ENCODE assay signal across 15 mouse cellular contexts in genomic region chr17:3349331-3349730, GRCm38 (mm10).
"Had no signal": no experiment of that assay in that cellular context is flagged by ENCODE, and none has a peak within 500 bp of the region (broad histone marks: within the 10 kb centered on the region; RNA-seq: fewer than 3 reads in every experiment).

No protein-coding gene starts in this region.

- H3K4me3 ChIP-seq: megakaryocyte, embryonic 14.5 days; midbrain, embryonic 12.5 days; midbrain, embryonic 15.5 days; neural tube, embryonic 13.5 days; neural tube, embryonic 15.5 days had no signal

- H3K27me3 ChIP-seq: midbrain, embryonic 12.5 days; midbrain, embryonic 15.5 days; neural tube, embryonic 13.5 days; neural tube, embryonic 15.5 days had no signal

- H3K4me2 ChIP-seq: lung, embryonic 14.5 days; midbrain, embryonic 12.5 days; midbrain, embryonic 15.5 days; neural tube, embryonic 13.5 days; neural tube, embryonic 15.5 days had no signal

- H3K4me1 ChIP-seq: megakaryocyte, embryonic 14.5 days had no signal

- H3K27ac ChIP-seq: liver, embryonic 14.5 days; macrophage; midbrain, embryonic 12.5 days; midbrain, embryonic 15.5 days; neural tube, embryonic 13.5 days; neural tube, embryonic 15.5 days had no signal

- DNase-seq: lung, embryonic 14.5 days; retina, postnatal 1 day; right cerebral cortex, postnatal 25 days; right cerebral cortex, postnatal 4 days; spleen, adult 18-20 months; thymus, adult 18-20 months; thymus, postnatal 14 days; thymus, postnatal 36 days had no signal

- H3K36me3 ChIP-seq: midbrain, embryonic 12.5 days; midbrain, embryonic 15.5 days; neural tube, embryonic 13.5 days; neural tube, embryonic 15.5 days had no signal

- H3K9ac ChIP-seq: liver, embryonic 14.5 days; lung, embryonic 14.5 days; midbrain, embryonic 12.5 days; midbrain, embryonic 15.5 days; neural tube, embryonic 13.5 days; neural tube, embryonic 15.5 days had no signal
